Mouse (Mus musculus) heart, adult 2 months (tissue): ENCODE results near the gene Plxdc1.

Experiments used
- EP300 ChIP-seq: fragments of 200-500 bp; IDR thresholded peaks from 2 replicates; pipeline ENCODE4 v1.6.1; 2011; ENCODE audit warnings: low read depth, low read length, control low read depth; ENCODE audit not compliant: insufficient read depth
- POLR2A ChIP-seq: fragments of 200-500 bp; IDR thresholded peaks from 2 replicates; pipeline ENCODE4 v1.6.1; 2011; ENCODE audit warnings: mild to moderate bottlenecking, low read depth, low read length, control low read depth; ENCODE audit not compliant: insufficient read depth

GRCm38 (mm10) chr11:97933553-97933952, 52.7 kb downstream of the Plxdc1 start:
- TF ChIP-seq POLR2A: no peak
- TF ChIP-seq EP300: no peak
